Mouse (Mus musculus) olfactory bulb, adult 2 months (tissue): Measurements from ENCODE around the gene Ctnnb1. TPM values are rescaled to one million over a fixed set of nuclear protein-coding genes. Genes with fewer than 3 reads are reported as not detected.

Source experiments
- H3K27ac ChIP-seq: fragments of 200-500 bp; 2 replicates; pipeline ENCODE4 v1.5.1; 2012; ENCODE audit warnings: low read depth, low read length; ENCODE audit not compliant: insufficient read depth
- H3K4me1 ChIP-seq: fragments of 200-500 bp; 2 replicates; pipeline ENCODE4 v1.6.1; 2012; ENCODE audit warnings: low read length; ENCODE audit not compliant: control insufficient read depth, insufficient read depth
- H3K4me3 ChIP-seq: fragments of 200-500 bp; 2 replicates; pipeline ENCODE4 v1.5.1; 2012; ENCODE audit warnings: mild to moderate bottlenecking, low read depth, low read length, moderate library complexity; ENCODE audit not compliant: insufficient read depth
- CTCF ChIP-seq: fragments of 200-500 bp; IDR thresholded peaks from 2 replicates; pipeline ENCODE4 v1.5.1; 2012; ENCODE audit warnings: low read depth, mild to moderate bottlenecking, low read length, moderate library complexity; ENCODE audit not compliant: insufficient read depth
- POLR2A ChIP-seq: fragments of 200-500 bp; IDR thresholded peaks from 2 replicates; pipeline ENCODE4 v1.6.1; 2012; ENCODE audit warnings: mild to moderate bottlenecking, low read depth, low read length, moderate library complexity; ENCODE audit not compliant: insufficient read depth
- WGBS: fragments of 180-500 bp; shearing (Covaris S2); methylation state at CpG from one replicate; pipeline ENCODE4 v1.1.7; 2018; 5-methylcytosine and 5-hydroxymethylcytosine counted together
- polyA plus RNA-seq: library from polyadenylated mRNA; stranded (reverse); fragments of >200 nt; gene quantifications from 2 replicates; pipeline ENCODE4 v1.2.4, GENCODE M21; 2012; ENCODE audit warnings: low replicate concordance; ENCODE audit not compliant: missing spikeins, insufficient read depth, insufficient read length

Ctnnb1 gene
- polyA plus RNA-seq, 1 experiment, result 444 TPM

GRCm38 (mm10) chr9:120918642-120919041, 10.4 kb upstream of the Ctnnb1 start:
- peaks cover 7% of the 10 kb centered on the region for H3K4me1 ChIP-seq
- no peak overlapping the region for H3K4me3 ChIP-seq
- no peak overlapping the region for H3K27ac ChIP-seq
- 26% methylated on average over 6 of the region's 6 CpGs for WGBS
- TF ChIP-seq POLR2A, result no peak
- no peak for TF ChIP-seq CTCF

- Histone ChIP-seq H3K4me1 (peaks cover 7% of the 10 kb centered on the region), H3K27ac (no peak overlapping the region), H3K4me3 (no peak overlapping the region)
- TF ChIP-seq CTCF (no peak), POLR2A (no peak)
- whole genome bisulfite sequencing, result 90% methylated on average over 5 of the region's 5 CpGs
Observed at GRCm38 (mm10) chr9:120919130-120919529, 9.9 kb upstream of the Ctnnb1 start.

GRCm38 (mm10) chr9:120926126-120926525, 2.9 kb upstream of the Ctnnb1 start:
- peaks cover 2% of the 10 kb centered on the region; the same call in 1 of the 2 replicates for H3K4me1 ChIP-seq
- no peak overlapping the region for H3K27ac ChIP-seq
- no peak for TF ChIP-seq CTCF
- no peak for TF ChIP-seq POLR2A
- no peak overlapping the region for H3K4me3 ChIP-seq
- WGBS, result 79% methylated on average over 1 of the region's 1 CpGs

GRCm38 (mm10) chr9:120926939-120927606, 1.9 kb upstream of the Ctnnb1 start:
- no peak for TF ChIP-seq POLR2A
- TF ChIP-seq CTCF, result no peak
- no peak overlapping the region for H3K4me3 ChIP-seq
- 61% methylated on average over 9 of the region's 9 CpGs for WGBS

GRCm38 (mm10) chr9:120930021-120930420, 1.0 kb downstream of the Ctnnb1 start:
- WGBS, result 94% methylated on average over 12 of the region's 12 CpGs
- H3K27ac ChIP-seq, result no peak overlapping the region
- TF ChIP-seq CTCF (no peak), POLR2A (no peak)
- no peak overlapping the region for H3K4me3 ChIP-seq
- peaks cover 6% of the 10 kb centered on the region for H3K4me1 ChIP-seq

More at GRCm38 (mm10) chr9:120926939-120927606, 1.9 kb upstream of the Ctnnb1 start:
- Histone ChIP-seq H3K4me1 (peaks cover 2% of the 10 kb centered on the region; the same call in 1 of the 2 replicates), H3K27ac (no peak overlapping the region)

GRCm38 (mm10) chr9:120930811-120931210, 1.8 kb downstream of the Ctnnb1 start:
- H3K4me1 ChIP-seq, result peaks cover 10% of the 10 kb centered on the region
- no peak overlapping the region for H3K27ac ChIP-seq
- WGBS, result 68% methylated on average over 8 of the region's 8 CpGs
- H3K4me3 ChIP-seq, result no peak overlapping the region
- TF ChIP-seq CTCF (no peak), POLR2A (no peak)

GRCm38 (mm10) chr9:120932371-120932770, 3.4 kb downstream of the Ctnnb1 start:
- Histone ChIP-seq H3K4me1 (peaks cover 14% of the 10 kb centered on the region), H3K4me3 (no peak overlapping the region), H3K27ac (no peak overlapping the region)
- TF ChIP-seq CTCF, result no peak
- TF ChIP-seq POLR2A, result no peak
- WGBS, result 54% methylated on average over 6 of the region's 6 CpGs

GRCm38 (mm10) chr9:120932797-120933586, 4.0 kb downstream of the Ctnnb1 start:
- H3K4me3 ChIP-seq, result peak overlapping the region; percentile 78
- peak overlapping the region; percentile 56 for H3K27ac ChIP-seq
- 4% methylated on average over 78 of the region's 78 CpGs for WGBS
- peak; percentile 100 for TF ChIP-seq POLR2A
- no peak for TF ChIP-seq CTCF
- peaks cover 14% of the 10 kb centered on the region for H3K4me1 ChIP-seq

GRCm38 (mm10) chr9:120933587-120933885, 4.5 kb downstream of the Ctnnb1 start:
- peak overlapping the region; percentile 56 for H3K27ac ChIP-seq
- 11% methylated on average over 57 of the region's 58 CpGs for WGBS
- H3K4me3 ChIP-seq, result peak overlapping the region; percentile 78
- peaks cover 14% of the 10 kb centered on the region for H3K4me1 ChIP-seq
- TF ChIP-seq POLR2A, result no peak
